Mouse (Mus musculus) liver, embryonic 15.5 days (tissue): ENCODE measurements around the gene Atp6v1f. TPM values are rescaled to one million over a fixed set of nuclear protein-coding genes. Genes with fewer than 3 reads are reported as not detected.

Experiments
- ATAC-seq: fragments of 200-750 bp; cut with Nextera tagmentation; 2 replicates; pipeline ENCODE4 v1.8.0; 2017; ENCODE audit warnings: moderate number of reproducible peaks, mild to moderate bottlenecking, moderate library complexity; ENCODE audit not compliant: insufficient read depth
- H3K27ac ChIP-seq: fragments of 300-500 bp; sonication (generic); replicated peaks from 2 replicates; pipeline ENCODE4 v1.5.1; 2015; ENCODE audit warnings: mild to moderate bottlenecking, inconsistent platforms
- H3K27me3 ChIP-seq: fragments of 300-500 bp; sonication (generic); 2 replicates; pipeline ENCODE4 v1.6.1; 2015; ENCODE audit warnings: mild to moderate bottlenecking, inconsistent platforms
- H3K36me3 ChIP-seq: fragments of 300-500 bp; sonication (generic); replicated peaks from 2 replicates; pipeline ENCODE4 v1.6.1; 2015; ENCODE audit warnings: moderate library complexity, mild to moderate bottlenecking, inconsistent platforms
- H3K4me1 ChIP-seq: fragments of 300-500 bp; sonication (generic); replicated peaks from 2 replicates; pipeline ENCODE4 v1.6.1; 2015; ENCODE audit warnings: inconsistent platforms
- H3K4me2 ChIP-seq: fragments of 300-500 bp; sonication (generic); 2 replicates; pipeline ENCODE4 v1.6.1; 2015; ENCODE audit warnings: moderate library complexity, mild to moderate bottlenecking, inconsistent platforms
- H3K4me3 ChIP-seq: fragments of 300-500 bp; sonication (generic); replicated peaks from 2 replicates; pipeline ENCODE4 v1.5.1; 2015; ENCODE audit warnings: mild to moderate bottlenecking, inconsistent platforms
- H3K9ac ChIP-seq: fragments of 300-500 bp; sonication (generic); 2 replicates; pipeline ENCODE4 v1.6.1; 2015; ENCODE audit warnings: moderate library complexity, mild to moderate bottlenecking, inconsistent platforms
- H3K9me3 ChIP-seq: fragments of 300-500 bp; sonication (generic); replicated peaks from 2 replicates; pipeline ENCODE4 v1.6.1; 2016; ENCODE audit warnings: inconsistent platforms
- WGBS: fragments of 180-500 bp; shearing (Covaris S2); methylation state at CpG from one replicate; pipeline ENCODE4 v1.1.7; 2015; ENCODE audit warnings: mixed read lengths; ENCODE audit not compliant: insufficient replicate concordance; 5-methylcytosine and 5-hydroxymethylcytosine counted together
- polyA plus RNA-seq: library from polyadenylated mRNA; unstranded; fragments of >200 nt; fragmentation: Nextera tagmentation; extraction: Ambion mirVana; gene quantifications from 2 replicates; pipeline ENCODE4 v1.2.1, GENCODE M21; 2015

The Atp6v1f gene
- polyA plus RNA-seq, 1 experiment from 2014 or later: 125 TPM

- no peaks in the 10 kb centered on the region for H3K36me3 ChIP-seq
- no peak overlapping the region for H3K4me3 ChIP-seq
- peaks cover 9% of the 10 kb centered on the region for H3K4me1 ChIP-seq
- no peaks in the 10 kb centered on the region for H3K9me3 ChIP-seq
- H3K27me3 ChIP-seq: no peaks in the 10 kb centered on the region
- no peak overlapping the region for H3K4me2 ChIP-seq
- WGBS: 68% methylated on average over 3 of the region's 3 CpGs
- no peak for ATAC-seq
- H3K27ac ChIP-seq: no peak overlapping the region
- no peak overlapping the region for H3K9ac ChIP-seq
Measured at GRCm38 (mm10) chr6:29463388-29463787, 4.1 kb upstream of the Atp6v1f start.

DNA sequence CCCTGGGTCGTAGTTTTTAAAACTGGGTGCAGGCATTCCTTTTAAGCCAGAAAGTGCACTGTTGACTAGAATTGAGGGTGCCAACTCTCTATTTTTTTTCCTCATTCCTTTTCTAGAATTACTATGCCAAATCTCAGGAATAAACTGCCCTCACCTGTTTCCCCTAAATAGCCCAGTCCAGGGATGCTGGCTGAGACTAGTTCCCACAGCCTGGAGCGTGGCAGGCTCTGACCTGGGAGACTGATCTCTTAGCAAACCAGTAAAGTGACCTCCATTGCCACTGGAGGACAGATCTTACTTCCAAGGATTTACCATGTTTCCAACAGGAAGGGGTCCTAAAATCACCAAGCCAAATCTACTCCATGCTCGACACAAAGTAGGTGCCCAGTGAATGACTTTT is 1.3 kb downstream of the Atp6v1f start:
- peak overlapping the region; percentile 69; the same call in 1 of the 2 replicates for H3K9ac ChIP-seq
- H3K27ac ChIP-seq: 0 out of 2 replicates have a peak overlapping the region, but pooled peaks have one; percentile 64
- 67% methylated on average over 3 of the region's 3 CpGs for WGBS
- H3K4me3 ChIP-seq: peak overlapping the region; percentile 73
- H3K4me2 ChIP-seq: peak overlapping the region; percentile 79
- H3K9me3 ChIP-seq: no peaks in the 10 kb centered on the region
- H3K27me3 ChIP-seq: no peaks in the 10 kb centered on the region
- H3K4me1 ChIP-seq: peaks cover 25% of the 10 kb centered on the region
- no peak for ATAC-seq
- peaks cover 20% of the 10 kb centered on the region for H3K36me3 ChIP-seq

GRCm38 (mm10) chr6:29471137-29471536 is 3.6 kb downstream of the Atp6v1f start, which contains the start of gene Atp6v1fnb:
Atp6v1fnb (plus strand) TSS chr6:29471437.
- 76% methylated on average over 4 of the region's 4 CpGs for WGBS
- H3K27ac ChIP-seq: no peak within 1 kb of the TSS
- ATAC-seq: no peak
- H3K4me2 ChIP-seq: no peak within 1 kb of the TSS
- H3K4me3 ChIP-seq: no peak within 1 kb of the TSS
- no peak within 1 kb of the TSS for H3K9ac ChIP-seq
- H3K4me1 ChIP-seq: peaks cover 35% of the 10 kb centered on the region
- peaks cover 17% of the 10 kb centered on the region for H3K27me3 ChIP-seq
- H3K9me3 ChIP-seq: no peaks in the 10 kb centered on the region
- peaks cover 20% of the 10 kb centered on the region for H3K36me3 ChIP-seq

DNA sequence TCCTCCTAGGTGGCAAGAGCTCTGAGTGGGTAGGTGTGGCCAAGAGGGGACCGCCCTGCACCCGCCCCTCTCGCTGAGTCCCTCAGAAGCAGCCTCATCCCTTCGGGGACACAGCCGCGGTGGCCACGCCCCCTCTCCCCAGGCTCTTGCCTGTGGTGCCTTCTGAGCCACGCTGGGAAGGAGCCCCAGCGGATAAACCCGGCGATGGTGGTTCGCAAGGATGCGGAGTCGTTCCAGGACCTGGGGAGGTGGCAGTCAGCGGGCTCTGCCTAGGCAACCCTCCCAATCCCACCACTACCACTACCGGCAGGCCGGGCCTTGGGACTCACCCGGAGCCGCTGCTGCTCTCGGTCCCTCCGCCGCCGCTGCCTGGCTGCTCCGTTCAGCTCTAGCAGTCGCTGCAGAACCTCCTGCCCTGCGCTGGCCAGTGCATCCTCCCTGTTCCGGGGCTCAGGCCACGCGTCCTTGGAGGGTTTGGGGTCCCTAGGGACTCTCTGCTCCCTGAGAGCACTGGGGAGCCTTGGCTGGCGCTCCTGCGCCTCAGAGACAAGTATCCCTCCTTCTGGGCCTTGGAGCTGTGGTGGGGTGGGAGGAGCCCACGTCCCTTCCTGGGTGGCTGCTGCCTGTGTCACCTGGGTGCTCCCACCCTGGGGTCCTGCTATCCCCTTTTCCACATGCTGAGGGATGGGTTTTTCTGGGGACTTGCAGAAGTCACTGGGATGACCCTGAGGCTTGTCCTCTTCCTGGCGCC is 6.6 kb downstream of the Atp6v1f start:
- H3K4me2 ChIP-seq: peak overlapping the region; percentile 85
- peaks cover 19% of the 10 kb centered on the region for H3K4me1 ChIP-seq
- no peak overlapping the region for H3K27ac ChIP-seq
- peak overlapping the region; percentile 42; the same call in 1 of the 2 replicates for H3K9ac ChIP-seq
- peaks cover 31% of the 10 kb centered on the region for H3K27me3 ChIP-seq
- WGBS: 4% methylated on average over 33 of the region's 33 CpGs
- H3K9me3 ChIP-seq: no peaks in the 10 kb centered on the region
- H3K36me3 ChIP-seq: peaks cover 20% of the 10 kb centered on the region
- ATAC-seq: peak; percentile 91
- peak overlapping the region; percentile 60 for H3K4me3 ChIP-seq

DNA sequence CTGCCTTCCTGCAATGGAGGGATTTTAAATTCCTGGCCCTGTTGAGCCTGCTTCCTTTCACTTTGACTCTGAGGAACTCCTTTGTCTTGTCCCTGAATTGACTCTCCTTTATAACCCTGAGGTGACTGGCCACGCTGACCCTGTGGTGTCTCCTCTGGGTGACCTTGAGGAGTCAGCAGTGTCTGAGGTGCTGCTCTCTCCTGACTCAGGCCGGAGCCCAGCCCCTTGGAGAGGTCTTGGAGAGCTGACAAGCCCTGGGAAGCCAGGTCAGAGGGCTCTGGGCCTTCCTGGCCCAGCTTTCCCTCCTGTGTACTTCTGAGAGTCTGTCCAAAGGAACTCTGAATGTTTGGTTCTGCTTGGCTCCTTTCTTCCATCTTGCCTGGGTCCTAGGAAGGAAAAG is 7.2 kb downstream of the Atp6v1f start:
- Histone ChIP-seq H3K4me2 (peak overlapping the region; percentile 85; the same call in 1 of the 2 replicates), H3K9ac (no peak overlapping the region)

GRCm38 (mm10) chr6:29482691-29483090 is 15.2 kb downstream of the Atp6v1f start:
- peaks cover 6% of the 10 kb centered on the region; the same call in 1 of the 2 replicates for H3K4me1 ChIP-seq
- H3K4me3 ChIP-seq: no peak overlapping the region
- ATAC-seq: no peak
- H3K4me2 ChIP-seq: no peak overlapping the region
- no peaks in the 10 kb centered on the region for H3K36me3 ChIP-seq
- 74% methylated on average over 13 of the region's 13 CpGs for WGBS
- H3K9me3 ChIP-seq: no peaks in the 10 kb centered on the region
- H3K27ac ChIP-seq: no peak overlapping the region
- H3K27me3 ChIP-seq: peaks cover 42% of the 10 kb centered on the region
- no peak overlapping the region for H3K9ac ChIP-seq

More for the DNA sequence above, 7.2 kb downstream of the Atp6v1f start:
- no peaks in the 10 kb centered on the region for H3K9me3 ChIP-seq
- H3K27ac ChIP-seq: no peak overlapping the region
- 69% methylated on average over 2 of the region's 2 CpGs for WGBS
- H3K4me3 ChIP-seq: no peak overlapping the region
- peaks cover 17% of the 10 kb centered on the region for H3K4me1 ChIP-seq
- no peak for ATAC-seq
- peaks cover 19% of the 10 kb centered on the region for H3K36me3 ChIP-seq
- peaks cover 31% of the 10 kb centered on the region for H3K27me3 ChIP-seq

DNA sequence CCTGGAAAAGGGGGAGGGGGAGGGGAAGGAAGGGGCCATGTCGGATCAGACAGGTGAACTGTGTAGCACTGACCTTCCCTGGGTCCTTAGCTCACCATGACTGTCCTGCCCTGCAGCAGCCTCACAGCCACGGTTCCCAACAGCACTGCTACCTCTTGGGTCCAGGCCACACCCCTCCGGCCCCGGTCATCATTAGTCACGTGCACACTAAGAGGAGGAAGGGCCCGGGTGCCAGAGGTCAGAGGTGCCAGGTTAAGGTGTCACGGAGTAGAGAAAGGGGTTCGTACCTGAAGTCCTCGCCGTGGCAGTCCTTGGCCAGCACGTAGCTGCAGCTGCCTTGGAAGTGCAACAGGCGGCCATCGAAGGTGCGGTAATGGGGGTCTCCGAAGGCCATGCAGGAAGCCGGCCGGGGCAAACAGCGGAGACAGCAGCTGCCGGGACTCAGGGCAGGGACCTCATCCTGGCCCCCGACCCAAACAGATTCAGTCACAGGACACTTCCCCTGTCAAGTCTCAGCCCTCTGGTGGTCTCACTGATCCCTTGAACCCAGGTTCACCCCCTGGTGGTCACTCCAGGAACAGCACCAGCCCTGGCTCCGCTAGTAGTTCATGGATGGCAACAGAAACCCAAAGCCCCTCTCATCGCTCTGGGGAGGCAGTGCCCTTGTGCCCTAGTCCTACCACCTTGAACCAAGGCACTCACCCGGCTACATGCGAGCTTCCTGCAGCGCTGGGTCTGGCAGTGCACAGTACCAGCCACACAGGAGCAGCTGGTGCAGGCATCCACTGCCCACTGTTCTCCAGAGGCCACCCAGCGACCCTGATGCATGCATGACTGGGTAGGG is 17.4 kb downstream of the Atp6v1f start:
- no peak overlapping the region for H3K9ac ChIP-seq
- H3K27me3 ChIP-seq: peaks cover 41% of the 10 kb centered on the region
- peaks cover 6% of the 10 kb centered on the region; the same call in 1 of the 2 replicates for H3K4me1 ChIP-seq
- no peaks in the 10 kb centered on the region for H3K9me3 ChIP-seq
- H3K36me3 ChIP-seq: no peaks in the 10 kb centered on the region
- no peak overlapping the region for H3K27ac ChIP-seq
- H3K4me2 ChIP-seq: peak overlapping the region; percentile 75
- peak overlapping the region; percentile 49 for H3K4me3 ChIP-seq
- 2% methylated on average over 26 of the region's 26 CpGs for WGBS
- peak; percentile 76 for ATAC-seq

DNA sequence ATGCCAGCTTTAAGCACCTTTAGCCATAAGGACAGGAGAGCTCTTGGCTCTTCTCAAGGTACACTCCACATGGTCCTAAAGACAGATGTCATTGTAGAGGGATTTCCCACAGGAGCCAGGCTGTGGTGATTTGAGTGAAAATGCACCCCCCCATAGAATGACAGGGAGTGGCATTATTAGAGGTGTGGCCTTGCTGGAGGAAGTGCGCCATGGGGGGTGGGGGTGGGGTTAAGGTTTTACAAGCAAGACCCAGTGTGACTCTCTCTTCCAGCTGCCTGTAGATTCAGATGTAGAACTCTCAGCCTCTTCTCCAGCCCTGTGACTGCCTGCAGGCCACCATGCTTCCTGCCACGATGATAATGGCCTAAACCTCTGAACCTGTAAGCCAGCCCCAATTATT is 18.4 kb downstream of the Atp6v1f start:
- WGBS: 42% methylated on average over 2 of the region's 2 CpGs
- H3K4me1 ChIP-seq: peaks cover 6% of the 10 kb centered on the region; the same call in 1 of the 2 replicates
- H3K27ac ChIP-seq: no peak overlapping the region
- no peak for ATAC-seq
- no peaks in the 10 kb centered on the region for H3K36me3 ChIP-seq
- no peak overlapping the region for H3K4me2 ChIP-seq
- H3K4me3 ChIP-seq: no peak overlapping the region
- peaks cover 46% of the 10 kb centered on the region for H3K27me3 ChIP-seq
- H3K9me3 ChIP-seq: no peaks in the 10 kb centered on the region
- H3K9ac ChIP-seq: no peak overlapping the region

DNA sequence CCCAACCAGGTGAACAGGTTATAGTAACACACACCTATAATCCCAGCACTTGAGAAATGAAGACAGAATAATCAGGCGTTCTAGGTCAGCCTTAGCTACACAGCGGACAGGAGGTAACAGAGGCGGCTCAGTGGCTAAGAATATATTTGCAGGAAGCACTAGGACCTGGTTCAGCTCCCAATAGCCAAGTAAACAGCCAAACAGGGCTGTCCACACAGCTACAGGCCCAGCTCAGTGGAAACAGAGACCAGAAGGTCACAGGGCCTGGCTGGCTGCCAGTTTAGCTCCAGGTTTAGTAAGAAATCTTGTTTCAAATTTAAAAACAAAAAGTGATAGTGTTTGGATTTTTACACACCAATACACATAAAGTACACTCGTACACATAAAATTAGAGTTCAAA is 26.6 kb downstream of the Atp6v1f start:
- H3K27ac ChIP-seq: no peak overlapping the region
- WGBS: 53% methylated on average over 4 of the region's 4 CpGs
- H3K4me2 ChIP-seq: no peak overlapping the region
- no peaks in the 10 kb centered on the region for H3K36me3 ChIP-seq
- no peak overlapping the region for H3K4me3 ChIP-seq
- ATAC-seq: 0 out of 2 replicates have a peak, but pooled peaks have one; percentile 50
- H3K4me1 ChIP-seq: 0 out of 2 replicates have a peak, but pooled peaks cover 3% of the 10 kb centered on the region
- no peaks in the 10 kb centered on the region for H3K9me3 ChIP-seq
- no peak overlapping the region for H3K9ac ChIP-seq
- H3K27me3 ChIP-seq: peaks cover 51% of the 10 kb centered on the region

GRCm38 (mm10) chr6:29496270-29496669 is 28.8 kb downstream of the Atp6v1f start:
- WGBS: 18% methylated on average over 25 of the region's 25 CpGs
- no peaks in the 10 kb centered on the region for H3K36me3 ChIP-seq
- peaks cover 3% of the 10 kb centered on the region; the same call in 1 of the 2 replicates for H3K4me1 ChIP-seq
- no peak for ATAC-seq
- no peak overlapping the region for H3K27ac ChIP-seq
- H3K4me2 ChIP-seq: no peak overlapping the region
- no peak overlapping the region for H3K9ac ChIP-seq
- no peak overlapping the region for H3K4me3 ChIP-seq
- H3K27me3 ChIP-seq: peaks cover 46% of the 10 kb centered on the region
- H3K9me3 ChIP-seq: no peaks in the 10 kb centered on the region

GRCm38 (mm10) chr6:29497791-29498190 is 30.3 kb downstream of the Atp6v1f start:
- Histone ChIP-seq H3K4me2 (no peak overlapping the region), H3K27me3 (peaks cover 42% of the 10 kb centered on the region), H3K4me3 (no peak overlapping the region), H3K36me3 (no peaks in the 10 kb centered on the region), H3K9ac (no peak overlapping the region), H3K4me1 (peaks cover 3% of the 10 kb centered on the region; the same call in 1 of the 2 replicates), H3K27ac (no peak overlapping the region), H3K9me3 (no peaks in the 10 kb centered on the region)
- 26% methylated on average over 2 of the region's 2 CpGs for WGBS
- ATAC-seq: no peak
